Mouse (Mus musculus): ENCODE results near the gene Mtrr.

Mtrr gene

DNA sequence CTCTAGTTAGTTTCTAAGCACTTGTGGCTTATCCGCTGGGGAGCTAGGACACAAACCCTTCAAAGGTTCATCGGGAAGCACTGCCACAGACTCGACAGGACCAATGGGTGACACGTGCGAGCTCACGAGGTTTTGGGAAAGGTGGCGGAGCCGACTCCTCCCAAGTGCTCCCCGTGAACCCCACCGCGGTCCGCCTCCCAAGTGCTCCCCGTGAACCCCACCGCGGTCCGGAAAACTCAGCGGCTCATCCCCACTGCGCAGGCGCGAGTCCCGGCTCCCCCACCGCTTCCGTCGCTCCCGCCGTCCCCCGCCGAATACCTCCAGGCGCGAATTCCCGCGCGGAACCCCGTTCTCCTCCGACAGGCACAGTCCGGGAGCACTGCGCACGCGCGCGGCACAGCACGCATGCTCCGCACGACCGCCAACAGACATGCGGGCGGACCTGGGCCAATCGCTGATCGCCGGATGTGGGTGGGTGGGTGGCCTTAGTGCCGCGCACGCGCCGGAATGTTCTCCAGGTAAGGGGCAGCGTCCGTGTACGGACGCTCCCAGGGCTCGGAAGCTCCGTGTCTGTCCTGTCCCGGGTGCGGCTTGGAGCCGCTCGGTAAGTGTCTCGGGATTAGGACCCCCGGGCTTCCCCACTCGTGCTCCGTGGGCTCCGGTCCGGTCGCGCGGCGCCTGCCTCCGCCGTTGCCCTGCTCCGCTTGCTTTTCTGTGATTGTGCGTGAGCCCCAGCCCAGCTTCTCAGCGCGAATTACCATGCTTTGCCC is at the start of gene Mtrr, which contains the start of gene Fastkd3:
Mtrr (minus strand) TSS at position 403 of the 770 bp plus-strand sequence.
Fastkd3 (plus strand) TSS at position 488 of the 770 bp plus-strand sequence.
- no peaks in the 10 kb centered on the region for H3K36me3 ChIP-seq (ENCODE audit: control insufficient read depth, insufficient read depth, low read length, poor library complexity, severe bottlenecking)
- peak; percentile 95 for DNase-seq (ENCODE audit: low read depth, low spot score)
- no peaks in the 10 kb centered on the region for H3K27me3 ChIP-seq (ENCODE audit: control insufficient read depth, insufficient read depth, low read length, poor library complexity, severe bottlenecking)

GRCm38 (mm10) chr13:68627041-68627440 is 45.1 kb upstream of the Mtrr start:
- no peak for DNase-seq (ENCODE audit: low read depth, low spot score)
- Histone ChIP-seq H3K36me3 (ENCODE audit: control insufficient read depth, insufficient read depth, low read length, poor library complexity, severe bottlenecking) (no peaks in the 10 kb centered on the region), H3K27me3 (ENCODE audit: control insufficient read depth, insufficient read depth, low read length, poor library complexity, severe bottlenecking) (no peaks in the 10 kb centered on the region)

DNA sequence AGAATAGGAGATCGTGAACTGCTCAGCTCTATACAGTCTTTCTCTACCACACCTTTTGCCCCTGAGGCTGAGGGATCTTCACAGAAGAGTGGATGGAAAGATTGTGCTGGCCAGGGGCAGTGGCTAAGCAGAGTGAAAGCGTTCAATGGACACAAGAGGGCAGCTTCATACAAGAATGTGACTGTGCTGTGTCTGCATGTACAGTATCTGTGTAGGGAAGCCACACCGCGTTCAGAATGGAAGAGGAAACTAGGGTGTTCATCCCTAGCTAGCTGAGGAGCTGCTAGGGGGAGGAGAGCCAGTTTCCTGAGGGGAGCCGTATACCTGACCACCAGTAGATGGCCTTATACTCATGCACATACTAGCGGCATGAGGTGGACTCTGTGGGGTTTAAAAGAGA is 40.8 kb upstream of the Mtrr start:
- no peak for DNase-seq (ENCODE audit: low read depth, low spot score)

DNA sequence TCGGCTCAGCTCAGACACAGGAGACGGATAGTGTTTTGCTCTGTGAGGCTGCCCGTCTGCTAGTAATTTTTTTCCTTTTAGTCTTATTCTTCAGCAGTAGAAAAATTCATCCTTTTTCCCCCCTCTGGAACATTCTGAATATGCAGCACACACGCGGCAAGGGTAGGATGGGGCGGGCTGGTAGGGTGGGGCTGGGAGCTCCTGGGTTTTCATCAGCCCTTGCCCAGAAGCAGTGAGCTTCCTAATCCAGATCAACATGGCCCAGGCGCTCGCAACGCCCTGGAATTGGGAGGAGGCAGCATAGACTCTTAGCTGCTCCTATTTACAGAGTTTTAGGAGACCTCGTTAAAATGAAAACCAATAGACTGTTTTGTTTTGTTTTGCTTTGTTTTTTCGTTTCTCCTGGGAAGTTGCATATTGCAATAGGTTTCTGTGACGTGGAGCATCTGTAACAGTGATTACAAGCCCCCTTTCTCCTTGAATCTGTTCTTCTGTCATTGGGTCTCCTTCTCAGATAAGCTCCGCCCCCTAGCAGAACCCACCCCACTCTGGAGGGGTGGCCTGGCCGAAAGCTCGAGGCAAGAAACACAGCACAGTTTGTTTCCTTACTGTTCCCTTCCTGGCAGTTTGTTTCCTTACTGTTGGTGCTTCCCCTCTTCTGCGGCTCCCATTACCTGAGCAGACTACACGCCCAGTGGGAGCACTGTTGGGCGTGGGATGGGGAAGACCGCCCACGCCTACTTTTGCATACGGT is 25.9 kb upstream of the Mtrr start:
- DNase-seq (ENCODE audit: low read depth, low spot score), result no peak
- H3K36me3 ChIP-seq (ENCODE audit: control insufficient read depth, insufficient read depth, low read length, poor library complexity, severe bottlenecking), result no peaks in the 10 kb centered on the region

More for the DNA sequence above, 40.8 kb upstream of the Mtrr start:
- Histone ChIP-seq H3K36me3 (ENCODE audit: control insufficient read depth, insufficient read depth, low read length, poor library complexity, severe bottlenecking) (no peaks in the 10 kb centered on the region), H3K27me3 (ENCODE audit: control insufficient read depth, insufficient read depth, low read length, poor library complexity, severe bottlenecking) (no peaks in the 10 kb centered on the region)

GRCm38 (mm10) chr13:68605689-68606126 is 23.8 kb upstream of the Mtrr start:
- H3K36me3 ChIP-seq (ENCODE audit: control insufficient read depth, insufficient read depth, low read length, poor library complexity, severe bottlenecking), result no peaks in the 10 kb centered on the region
- DNase-seq (ENCODE audit: low read depth, low spot score), result no peak
- H3K27me3 ChIP-seq (ENCODE audit: control insufficient read depth, insufficient read depth, low read length, poor library complexity, severe bottlenecking), result no peaks in the 10 kb centered on the region; the same call in 1 of the 2 replicates

More for the DNA sequence above, 25.9 kb upstream of the Mtrr start:
- no peaks in the 10 kb centered on the region; the same call in 1 of the 2 replicates for H3K27me3 ChIP-seq (ENCODE audit: control insufficient read depth, insufficient read depth, low read length, poor library complexity, severe bottlenecking)

- no peaks in the 10 kb centered on the region; the same call in 1 of the 2 replicates for H3K27me3 ChIP-seq (ENCODE audit: control insufficient read depth, insufficient read depth, low read length, poor library complexity, severe bottlenecking)
- DNase-seq (ENCODE audit: low read depth, low spot score), result no peak
- no peaks in the 10 kb centered on the region for H3K36me3 ChIP-seq (ENCODE audit: control insufficient read depth, insufficient read depth, low read length, poor library complexity, severe bottlenecking)
These were observed 21.1 kb upstream of the Mtrr start for GRCm38 (mm10) chr13:68603085-68603484.

- H3K36me3 ChIP-seq (ENCODE audit: control insufficient read depth, insufficient read depth, low read length, poor library complexity, severe bottlenecking), result no peaks in the 10 kb centered on the region
- DNase-seq (ENCODE audit: low read depth, low spot score), result no peak
- no peaks in the 10 kb centered on the region; the same call in 1 of the 2 replicates for H3K27me3 ChIP-seq (ENCODE audit: control insufficient read depth, insufficient read depth, low read length, poor library complexity, severe bottlenecking)
These were observed 19.2 kb upstream of the Mtrr start for GRCm38 (mm10) chr13:68601184-68601583.

DNA sequence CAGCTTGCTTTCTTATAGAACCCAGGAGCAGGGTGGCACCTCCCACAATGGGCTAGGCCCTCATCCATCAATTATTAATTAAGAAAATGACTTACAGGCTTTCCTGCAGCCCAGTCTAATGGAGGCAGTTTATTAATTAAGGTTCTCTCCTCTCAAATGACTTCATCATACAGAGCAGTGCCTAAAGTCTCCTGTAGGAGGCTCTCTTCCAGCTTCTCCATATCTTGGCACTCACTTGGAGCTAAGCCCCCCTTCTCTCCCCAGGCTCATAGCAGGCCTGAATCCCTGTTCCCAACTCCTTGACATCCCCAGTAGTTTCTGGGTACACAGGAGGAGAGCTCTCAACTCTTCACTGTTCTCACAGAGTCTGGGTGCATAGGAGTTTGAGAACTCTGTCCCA is 17.0 kb upstream of the Mtrr start:
- no peaks in the 10 kb centered on the region for H3K36me3 ChIP-seq (ENCODE audit: control insufficient read depth, insufficient read depth, low read length, poor library complexity, severe bottlenecking)
- H3K27me3 ChIP-seq (ENCODE audit: control insufficient read depth, insufficient read depth, low read length, poor library complexity, severe bottlenecking), result no peaks in the 10 kb centered on the region
- no peak for DNase-seq (ENCODE audit: low read depth, low spot score)

DNA sequence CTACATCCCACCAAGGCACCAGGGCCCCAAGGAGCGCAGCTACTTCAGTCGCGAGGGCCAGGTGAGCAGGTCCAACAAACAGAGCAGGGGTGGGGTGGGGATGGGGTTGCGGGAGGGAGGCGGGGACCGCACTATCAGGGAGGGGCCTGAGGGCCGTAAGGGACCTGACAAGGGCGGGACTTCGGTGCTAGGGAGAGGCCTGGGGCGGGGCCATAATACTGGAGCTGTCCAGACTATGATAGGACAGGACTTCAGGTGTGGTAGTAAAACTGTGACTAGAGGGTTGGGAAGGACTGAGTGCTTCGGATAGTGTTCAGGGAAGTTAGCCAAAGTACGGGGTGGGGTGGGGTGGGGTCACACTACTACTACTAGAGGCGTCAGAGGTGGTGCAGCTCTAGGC is 15.7 kb upstream of the Mtrr start:
- H3K36me3 ChIP-seq (ENCODE audit: control insufficient read depth, insufficient read depth, low read length, poor library complexity, severe bottlenecking), result no peaks in the 10 kb centered on the region
- DNase-seq (ENCODE audit: low read depth, low spot score), result no peak
- no peaks in the 10 kb centered on the region for H3K27me3 ChIP-seq (ENCODE audit: control insufficient read depth, insufficient read depth, low read length, poor library complexity, severe bottlenecking)

DNA sequence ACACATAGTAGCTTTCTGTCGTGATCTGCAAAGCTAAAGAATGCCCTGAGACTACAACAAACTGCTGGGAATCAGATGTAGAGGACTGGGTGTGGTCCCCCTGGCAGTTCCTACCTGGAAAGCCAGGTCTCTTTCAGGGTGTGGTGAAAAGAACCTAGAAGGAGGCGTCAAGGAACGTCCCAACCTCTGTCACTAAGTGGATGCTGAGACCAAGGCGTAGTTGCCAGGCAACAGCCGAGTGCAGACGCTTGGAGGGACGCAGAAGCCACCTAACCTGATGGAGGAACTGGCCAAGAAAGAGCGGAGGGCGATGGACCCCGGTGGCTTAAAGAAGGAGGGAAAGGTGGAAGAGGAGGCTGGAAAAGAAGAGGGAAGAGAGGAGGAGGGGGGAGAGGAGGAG is 15.2 kb upstream of the Mtrr start, which contains the start of gene 1700001L19Rik:
1700001L19Rik (plus strand) TSS at position 223 of the 400 bp plus-strand sequence.
- H3K27me3 ChIP-seq (ENCODE audit: control insufficient read depth, insufficient read depth, low read length, poor library complexity, severe bottlenecking), result no peaks in the 10 kb centered on the region
- DNase-seq (ENCODE audit: low read depth, low spot score), result no peak
- no peaks in the 10 kb centered on the region for H3K36me3 ChIP-seq (ENCODE audit: control insufficient read depth, insufficient read depth, low read length, poor library complexity, severe bottlenecking)

GRCm38 (mm10) chr13:68593797-68594196 is 11.8 kb upstream of the Mtrr start:
- no peaks in the 10 kb centered on the region for H3K27me3 ChIP-seq (ENCODE audit: control insufficient read depth, insufficient read depth, low read length, poor library complexity, severe bottlenecking)
- no peak for DNase-seq (ENCODE audit: low read depth, low spot score)
- H3K36me3 ChIP-seq (ENCODE audit: control insufficient read depth, insufficient read depth, low read length, poor library complexity, severe bottlenecking), result peaks cover 7% of the 10 kb centered on the region

DNA sequence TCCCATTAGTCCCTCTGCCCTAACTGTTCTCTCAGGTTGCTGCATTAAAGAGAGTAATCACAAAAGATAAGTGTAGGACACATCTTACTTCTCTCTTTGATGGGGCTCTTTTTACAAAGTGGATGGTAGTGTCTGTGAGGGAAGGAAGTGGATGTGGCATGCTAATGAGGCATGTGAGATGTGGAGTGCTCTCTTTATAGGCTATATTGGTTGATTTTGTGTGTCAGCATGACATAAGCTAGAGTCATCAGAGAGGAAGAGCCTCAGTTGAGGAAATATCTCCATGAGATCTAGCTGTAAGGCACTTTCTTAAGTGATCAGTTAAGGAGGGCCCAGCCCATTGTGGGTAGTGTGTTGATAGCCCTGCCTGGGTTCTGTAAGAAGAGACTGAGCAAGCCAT is 6.4 kb upstream of the Mtrr start:
- no peak for DNase-seq (ENCODE audit: low read depth, low spot score)
- peaks cover 7% of the 10 kb centered on the region for H3K36me3 ChIP-seq (ENCODE audit: control insufficient read depth, insufficient read depth, low read length, poor library complexity, severe bottlenecking)
- H3K27me3 ChIP-seq (ENCODE audit: control insufficient read depth, insufficient read depth, low read length, poor library complexity, severe bottlenecking), result no peaks in the 10 kb centered on the region

GRCm38 (mm10) chr13:68585441-68585840 is 3.5 kb upstream of the Mtrr start:
- H3K36me3 ChIP-seq (ENCODE audit: control insufficient read depth, insufficient read depth, low read length, poor library complexity, severe bottlenecking), result peaks cover 5% of the 10 kb centered on the region
- H3K27me3 ChIP-seq (ENCODE audit: control insufficient read depth, insufficient read depth, low read length, poor library complexity, severe bottlenecking), result no peaks in the 10 kb centered on the region
- DNase-seq (ENCODE audit: low read depth, low spot score), result no peak

- no peaks in the 10 kb centered on the region for H3K27me3 ChIP-seq (ENCODE audit: control insufficient read depth, insufficient read depth, low read length, poor library complexity, severe bottlenecking)
- no peak for DNase-seq (ENCODE audit: low read depth, low spot score)
- no peaks in the 10 kb centered on the region for H3K36me3 ChIP-seq (ENCODE audit: control insufficient read depth, insufficient read depth, low read length, poor library complexity, severe bottlenecking)
These were observed 2.0 kb upstream of the Mtrr start for GRCm38 (mm10) chr13:68583961-68584360.

- DNase-seq (ENCODE audit: low read depth, low spot score), result peak; percentile 29
These were observed 500 bp upstream of the Mtrr start for GRCm38 (mm10) chr13:68582517-68582780.

More at GRCm38 (mm10) chr13:68582517-68582780, 500 bp upstream of the Mtrr start:
- no peaks in the 10 kb centered on the region for H3K36me3 ChIP-seq (ENCODE audit: control insufficient read depth, insufficient read depth, low read length, poor library complexity, severe bottlenecking)
- H3K27me3 ChIP-seq (ENCODE audit: control insufficient read depth, insufficient read depth, low read length, poor library complexity, severe bottlenecking), result no peaks in the 10 kb centered on the region

Measured in splenic B cell, adult 2 months (primary cell).